Mouse (Mus musculus) left cerebral cortex, adult 8-10 months (tissue): ENCODE results near the gene Wdr59. TPM values are rescaled to one million over a fixed set of nuclear protein-coding genes. Genes with fewer than 3 reads are reported as not detected.
A peak's percentile ranks its signal among the peaks of the same experiment; 100 is the strongest.
"Not testable (repeated sequence)": the region's sequence is repeated elsewhere in the genome, so short reads cannot be mapped to it uniquely, and the experiment has no call there.

Experiments
- DNase-seq, 2 experiments: peaks; one replicate each; pipeline ENCODE4 v3.0.0; 2022; ENCODE audit warnings: low spot score in 2 of 2
- total RNA-seq, 4 experiments: library from RNA; stranded (reverse); gene quantifications; 2 replicates each; pipeline ENCODE4 v1.2.4; 2022

The Wdr59 gene
- total RNA-seq, 4 experiments from 2014 or later, result 19.5 to 21.7 (median 20.3) TPM

DNA sequence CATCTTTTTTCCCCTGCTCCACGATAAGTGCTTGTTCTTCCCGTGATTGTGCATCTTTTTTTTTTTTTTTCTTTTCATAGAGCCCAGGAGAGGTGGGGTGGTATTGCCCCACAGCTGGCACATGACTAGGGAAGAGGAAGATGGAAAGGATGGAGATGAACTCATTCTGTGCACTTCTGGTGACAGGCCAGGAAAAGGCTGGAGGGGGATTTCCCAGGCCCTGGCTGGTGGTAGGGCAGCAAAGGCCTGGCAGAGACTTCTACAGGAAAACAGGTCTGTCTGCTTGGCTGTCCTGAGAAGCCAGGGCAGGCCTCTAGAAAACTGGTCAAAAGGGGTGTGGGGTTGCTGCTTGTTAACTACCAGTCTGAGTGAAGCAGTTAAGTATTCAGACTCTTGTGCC is 16.3 kb upstream of the Wdr59 start:
- DNase-seq, result no peak

DNA sequence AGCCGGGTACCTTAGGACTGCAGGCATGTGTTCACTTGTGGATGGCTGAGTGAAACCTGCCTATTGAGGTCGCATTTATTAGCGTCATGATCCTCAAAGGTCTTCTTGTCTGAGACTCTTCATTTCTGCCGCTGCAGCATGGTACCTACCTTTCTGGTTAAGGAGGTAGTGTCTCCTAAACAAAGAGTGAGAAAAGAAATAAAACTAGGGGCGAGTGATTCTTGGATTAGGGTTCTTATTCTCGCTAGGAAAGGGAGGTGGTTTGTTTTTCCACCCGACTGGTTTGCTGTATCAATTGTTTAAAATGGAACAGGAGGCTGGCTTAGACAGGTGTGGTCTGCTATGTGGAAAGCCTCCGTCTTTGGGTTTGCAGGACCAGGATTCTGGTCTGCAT is 15.9 kb upstream of the Wdr59 start:
- no peak for DNase-seq

DNA sequence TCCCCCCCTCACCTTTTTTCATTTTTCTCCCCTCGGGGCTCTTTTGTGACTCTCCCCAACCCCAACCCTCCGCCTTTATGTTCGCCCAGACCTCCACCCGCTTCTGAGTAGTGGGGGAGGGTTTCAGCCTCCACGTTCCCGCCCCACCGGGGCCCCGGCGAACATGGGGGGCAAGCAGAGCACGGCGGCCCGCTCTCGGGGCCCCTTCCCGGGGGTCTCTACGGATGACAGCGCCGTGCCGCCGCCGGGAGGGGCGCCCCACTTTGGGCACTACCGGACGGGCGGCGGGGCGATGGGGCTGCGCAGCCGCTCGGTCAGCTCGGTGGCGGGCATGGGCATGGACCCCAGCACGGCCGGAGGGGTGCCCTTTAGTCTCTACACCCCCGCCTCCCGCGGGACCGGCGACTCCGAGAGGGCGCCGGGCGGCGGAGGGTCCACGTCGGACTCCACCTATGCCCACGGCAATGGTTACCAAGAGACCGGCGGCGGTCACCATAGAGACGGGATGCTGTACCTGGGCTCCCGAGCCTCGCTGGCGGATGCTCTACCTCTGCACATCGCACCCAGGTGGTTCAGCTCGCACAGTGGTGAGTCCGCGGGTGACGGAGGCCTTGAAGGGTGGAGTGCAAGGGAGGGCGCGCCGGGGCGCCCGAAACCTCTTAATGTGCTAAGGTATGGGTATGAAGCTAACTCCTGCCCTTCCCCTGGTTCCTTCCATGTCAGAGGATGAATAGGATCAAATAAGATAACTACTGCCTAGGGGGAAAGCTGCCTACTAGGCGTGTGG is 15.3 kb upstream of the Wdr59 start:
- DNase-seq, result peak; percentile 52 to 60

DNA sequence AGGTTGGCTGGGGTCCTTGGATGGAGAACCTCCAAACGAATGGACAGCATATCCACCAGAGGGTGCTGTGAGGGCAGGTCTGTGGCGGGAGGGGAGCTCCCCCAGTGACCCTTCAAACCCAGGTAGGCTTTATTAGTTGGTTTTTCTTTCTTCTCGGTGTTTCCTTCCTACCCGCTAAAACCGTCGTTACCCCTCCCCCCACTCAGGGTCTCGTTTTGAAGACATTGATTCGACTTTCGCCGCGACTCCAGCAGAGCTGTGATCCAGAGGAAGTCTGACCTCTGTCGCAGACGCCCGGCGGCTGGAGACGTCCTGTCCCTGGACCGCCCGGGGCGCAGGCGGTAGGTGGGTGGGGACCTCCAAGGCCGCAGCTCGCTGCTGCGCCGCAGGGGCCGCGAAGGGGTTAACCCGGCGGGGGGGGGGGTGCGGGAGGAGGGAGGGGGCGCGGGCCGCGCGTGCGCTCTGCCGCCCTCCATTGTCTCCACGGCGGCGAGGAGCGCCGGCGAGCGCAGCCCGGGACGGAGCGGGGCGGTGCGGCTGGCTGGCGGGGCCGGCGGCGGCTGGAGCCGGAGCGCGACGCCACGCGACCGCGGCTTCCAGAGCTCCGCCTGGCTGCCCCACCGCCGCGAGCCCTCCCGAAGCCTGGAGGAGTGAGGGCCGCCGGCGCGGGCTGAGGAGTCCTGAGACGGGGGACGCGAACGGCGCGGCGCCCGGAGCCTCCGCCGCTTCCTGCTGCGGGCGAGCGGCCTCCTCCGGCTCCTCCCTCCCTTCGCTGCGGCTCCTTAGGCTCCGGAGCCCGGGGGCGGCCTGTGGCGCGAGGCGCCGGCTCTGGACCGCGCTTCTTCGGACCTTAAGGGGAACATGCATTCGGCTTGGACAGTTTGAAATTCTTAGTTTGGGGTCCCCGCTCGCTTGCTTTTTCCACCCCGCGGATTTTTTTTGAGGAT is 14.4 kb upstream of the Wdr59 start, which contains the start of gene Znrf1:
Gene Znrf1, plus strand, starts transcription at position 67 of the 947 bp plus-strand sequence.
- peak; percentile 54 to 56 for DNase-seq

DNA sequence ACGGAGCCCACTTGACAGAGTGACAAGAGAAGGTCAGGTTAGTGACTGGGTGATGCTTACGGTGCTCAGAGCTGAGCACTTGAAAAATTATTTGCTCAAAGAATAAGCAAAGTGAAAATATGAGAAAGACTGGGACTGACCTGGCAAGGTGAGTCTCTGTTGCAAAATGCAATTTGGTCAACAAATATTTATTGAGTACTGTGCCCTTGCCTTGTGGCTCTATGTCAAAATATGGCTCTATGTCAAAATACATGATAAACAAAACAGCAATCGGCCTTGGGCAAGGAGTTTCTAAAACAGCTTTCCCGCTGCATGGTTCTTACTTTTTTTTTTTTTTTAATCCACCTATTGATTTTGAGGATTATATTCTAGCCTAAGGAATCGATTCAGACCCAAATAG is 13.6 kb upstream of the Wdr59 start:
- no peak for DNase-seq

DNA sequence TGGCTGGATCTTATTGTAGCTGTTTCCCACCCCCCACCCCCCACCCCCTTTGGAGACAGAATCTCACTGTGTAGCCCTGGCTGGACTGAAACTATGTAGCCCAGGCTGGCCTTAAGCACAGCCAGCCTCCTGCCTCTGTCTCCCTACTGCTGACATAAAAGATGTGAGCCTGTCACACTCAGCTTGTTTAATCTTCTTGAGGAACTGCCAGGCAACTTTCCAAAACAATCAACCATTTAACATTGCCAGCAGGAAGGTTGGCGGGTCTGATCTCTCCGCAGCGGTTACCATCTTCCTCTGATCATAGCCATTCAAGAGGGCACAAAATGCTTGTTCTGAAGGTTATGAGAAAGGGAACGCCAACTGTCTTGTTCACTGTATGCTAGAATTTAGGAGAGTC is 11.6 kb upstream of the Wdr59 start:
- no peak for DNase-seq

DNA sequence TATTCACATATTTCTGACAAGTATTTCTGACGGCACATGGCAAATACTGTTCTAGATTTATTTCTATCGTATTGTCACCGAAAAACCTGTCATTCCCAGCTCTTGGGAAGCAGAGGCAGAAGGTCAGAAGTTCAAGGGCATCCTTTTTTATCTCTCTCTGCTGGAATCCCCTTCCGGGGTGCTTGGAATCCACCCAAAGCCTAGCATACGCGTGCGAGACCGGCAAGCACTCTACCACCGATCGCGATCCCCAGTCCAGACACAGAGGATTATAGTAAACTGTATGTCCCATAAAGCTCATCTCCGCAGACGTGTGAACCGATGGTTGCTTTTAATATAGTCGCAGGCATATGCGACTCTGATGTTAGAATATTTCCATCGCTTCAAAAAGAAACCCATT is 9.7 kb upstream of the Wdr59 start:
- DNase-seq, result no peak

DNA sequence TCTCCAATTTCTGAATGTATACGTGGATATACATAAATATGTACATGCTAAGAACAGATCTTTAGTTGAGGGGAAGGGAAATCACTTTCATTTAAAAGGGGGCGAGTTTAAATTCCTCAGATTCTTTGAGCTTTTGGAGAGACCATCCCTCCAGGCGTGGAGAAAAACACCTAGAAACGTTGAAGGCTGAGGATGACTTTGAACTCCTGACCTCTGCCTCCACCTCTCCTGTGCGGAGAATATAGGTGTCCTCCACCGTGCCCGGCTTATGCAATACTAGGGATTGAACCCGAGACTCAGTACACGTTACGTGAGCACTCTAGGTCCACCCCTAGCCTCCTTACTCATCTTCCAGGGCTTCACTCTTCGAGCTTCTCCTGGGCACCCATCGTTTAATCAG is 9.3 kb upstream of the Wdr59 start:
- no peak for DNase-seq

DNA sequence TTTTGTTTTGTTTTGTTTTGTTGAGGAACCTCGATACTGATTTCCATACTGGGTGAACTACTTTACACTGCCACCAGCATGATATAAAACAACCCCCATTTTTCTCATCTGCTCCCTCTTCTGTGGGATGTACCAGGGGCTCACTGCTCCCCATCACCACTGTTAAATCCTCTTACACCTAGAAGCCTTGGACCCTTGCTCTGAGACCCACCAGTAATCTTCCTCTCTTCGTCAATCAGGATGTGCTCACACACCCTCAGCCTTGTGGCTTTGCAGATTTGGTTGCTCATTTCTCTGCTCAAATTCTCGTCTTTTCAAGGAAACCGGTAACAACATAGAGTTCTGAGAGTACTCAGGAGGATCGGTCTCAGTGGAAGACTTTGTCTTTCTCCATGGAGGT is 6.2 kb upstream of the Wdr59 start:
- no peak for DNase-seq

DNA sequence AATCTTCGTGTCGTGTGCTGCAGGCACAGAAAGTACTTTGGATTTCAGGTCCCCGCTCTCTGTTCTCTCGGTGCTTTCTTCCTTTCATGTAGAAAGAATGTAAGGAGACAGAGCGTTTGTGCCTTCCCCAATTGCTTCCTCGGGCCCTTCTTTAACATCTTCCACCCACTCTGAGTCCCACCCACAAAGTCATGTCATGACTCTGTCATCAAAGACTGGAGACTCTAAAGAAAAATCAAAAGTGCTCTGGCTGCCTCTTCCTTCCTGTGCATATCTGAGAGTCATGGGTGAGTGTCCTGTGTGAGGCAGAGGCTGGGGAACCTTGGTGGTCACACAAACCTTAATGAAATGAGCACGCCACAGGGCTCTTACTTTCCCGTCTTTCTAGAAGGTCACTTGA is 5.3 kb upstream of the Wdr59 start:
- no peak for DNase-seq

DNA sequence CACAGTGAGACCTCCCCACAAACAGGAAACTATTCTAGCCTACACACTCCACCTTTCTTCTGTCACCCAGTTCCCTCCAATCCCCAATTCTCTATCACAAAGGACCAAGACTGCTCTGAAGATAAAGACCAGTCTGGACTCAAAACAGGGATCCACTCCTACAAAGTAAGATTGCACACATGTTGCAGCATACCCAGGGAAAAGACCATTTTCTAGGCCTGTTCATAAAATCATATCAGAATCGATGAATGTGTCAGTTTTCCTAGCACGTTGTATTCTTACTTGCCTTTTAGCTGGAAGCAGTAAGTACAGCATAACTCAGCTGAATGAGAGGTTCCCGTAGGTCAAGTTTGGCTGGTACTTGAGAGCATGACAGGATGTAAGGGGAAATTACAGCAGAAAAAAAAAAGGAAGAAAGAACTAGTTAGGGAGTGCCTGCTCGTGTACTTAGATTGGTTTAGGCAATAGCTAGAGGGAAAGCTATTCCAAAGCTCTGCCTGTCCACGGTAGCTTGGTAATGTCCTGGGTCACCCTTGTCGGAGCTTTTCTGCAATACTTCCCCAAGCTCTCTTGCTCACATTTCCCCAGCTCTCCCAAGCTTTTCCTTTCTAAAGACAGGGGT is 4.6 kb upstream of the Wdr59 start:
- no peak for DNase-seq

DNA sequence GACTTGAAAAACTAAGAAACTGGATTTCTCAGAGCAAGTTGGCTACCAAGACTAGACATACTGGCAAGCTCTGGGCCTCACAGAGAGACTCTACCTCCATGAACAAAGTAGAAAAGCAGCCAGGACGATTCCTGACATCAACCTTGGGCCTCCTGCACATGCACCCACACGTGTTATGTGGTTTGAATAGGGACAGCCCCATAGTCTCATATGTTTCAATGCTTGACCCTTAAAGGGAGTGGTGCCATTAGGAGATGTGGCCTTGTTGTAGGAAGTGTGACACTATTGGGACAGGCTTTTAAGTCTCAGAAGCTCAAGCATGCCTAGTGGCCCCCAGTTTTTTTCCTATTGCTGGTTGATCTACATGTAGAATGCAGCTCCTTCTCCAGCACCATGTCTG is 4.4 kb downstream of the Wdr59 start:
- no peak for DNase-seq

DNA sequence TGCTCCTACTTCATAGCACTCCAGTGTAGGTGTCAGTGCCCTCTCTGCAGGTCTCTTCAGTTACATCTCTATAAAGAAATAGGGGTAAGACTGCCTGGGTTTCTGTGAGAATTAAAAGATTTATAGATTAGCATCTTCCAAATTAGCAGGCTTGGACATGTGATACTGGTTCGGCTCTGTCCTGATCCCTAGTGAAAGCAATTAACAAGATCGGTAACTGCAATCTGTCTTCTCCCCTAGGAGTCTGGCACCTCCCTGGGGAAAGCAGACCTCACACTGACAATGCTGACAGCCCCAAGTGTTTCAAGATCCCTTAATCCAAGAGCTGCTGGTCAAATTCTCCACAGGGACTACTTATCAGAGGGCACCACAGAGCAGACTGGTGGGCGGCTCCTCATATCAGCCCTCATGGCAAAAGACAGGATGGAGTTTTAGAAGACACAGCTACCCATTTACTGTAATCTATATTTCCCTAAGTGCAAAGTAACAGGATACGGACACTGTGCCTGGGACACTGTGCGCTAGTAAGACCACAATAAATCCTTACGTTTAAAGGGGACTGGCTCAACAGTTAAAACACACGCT is 5.3 kb downstream of the Wdr59 start:
- no peak for DNase-seq

DNA sequence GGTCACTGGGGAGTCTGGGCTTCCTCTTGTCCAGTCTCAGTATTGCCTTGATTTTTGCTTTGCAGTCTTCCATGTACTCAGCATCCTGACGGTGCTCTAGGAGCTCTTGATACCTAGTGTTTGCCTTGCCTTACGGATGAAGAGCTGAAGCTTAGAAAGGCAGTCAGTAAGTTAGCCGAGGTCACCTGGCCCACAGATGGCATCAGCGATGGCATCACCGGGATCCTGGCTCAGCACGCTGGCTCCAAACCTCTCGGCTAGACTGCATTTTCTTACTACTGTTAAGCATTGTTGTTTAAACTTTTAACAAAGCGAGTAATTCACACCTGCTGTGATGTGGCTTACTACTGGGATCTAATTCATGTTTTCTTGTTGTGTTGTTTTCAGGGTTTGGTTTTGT is 8.4 kb downstream of the Wdr59 start:
- no peak for DNase-seq

DNA sequence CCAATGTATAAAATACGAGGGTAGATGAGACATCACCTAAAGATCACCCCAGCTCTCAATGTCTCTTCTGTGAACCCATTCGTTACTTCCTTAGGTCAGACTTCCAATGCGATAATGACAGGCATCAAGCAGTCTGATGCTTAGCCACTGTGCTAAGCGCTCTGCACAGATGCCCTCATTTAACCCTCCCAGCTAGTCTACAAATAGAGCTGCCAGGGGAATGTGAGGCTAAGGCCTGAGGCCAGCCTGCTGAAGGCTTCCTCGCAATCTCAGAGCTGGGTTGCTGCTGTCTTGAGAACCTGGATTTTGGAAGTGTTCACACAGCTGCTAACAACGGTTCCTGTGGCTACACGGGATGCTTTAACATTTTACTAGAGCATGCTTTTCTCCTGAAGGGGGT is 9.0 kb downstream of the Wdr59 start:
- DNase-seq, result no peak

DNA sequence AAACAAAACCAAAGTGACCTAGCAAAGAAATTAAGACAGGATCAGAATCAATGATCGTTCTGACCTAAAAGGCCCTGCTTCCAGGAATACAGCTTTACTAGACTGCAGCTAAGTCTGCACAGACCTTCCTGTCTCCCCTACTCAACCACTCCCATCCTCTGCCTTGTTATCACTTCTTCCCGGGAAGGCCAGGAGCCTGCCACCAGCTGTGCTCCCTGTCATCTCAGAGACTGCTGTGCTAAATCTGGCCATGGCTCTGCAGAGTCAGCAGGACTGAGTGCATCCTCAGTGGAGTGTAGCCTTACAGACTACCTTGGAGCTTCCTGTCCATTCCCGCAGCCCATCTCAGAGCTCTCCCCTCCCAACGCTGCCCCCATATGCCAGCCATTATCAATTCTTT is 11.5 kb downstream of the Wdr59 start:
- DNase-seq, result no peak

DNA sequence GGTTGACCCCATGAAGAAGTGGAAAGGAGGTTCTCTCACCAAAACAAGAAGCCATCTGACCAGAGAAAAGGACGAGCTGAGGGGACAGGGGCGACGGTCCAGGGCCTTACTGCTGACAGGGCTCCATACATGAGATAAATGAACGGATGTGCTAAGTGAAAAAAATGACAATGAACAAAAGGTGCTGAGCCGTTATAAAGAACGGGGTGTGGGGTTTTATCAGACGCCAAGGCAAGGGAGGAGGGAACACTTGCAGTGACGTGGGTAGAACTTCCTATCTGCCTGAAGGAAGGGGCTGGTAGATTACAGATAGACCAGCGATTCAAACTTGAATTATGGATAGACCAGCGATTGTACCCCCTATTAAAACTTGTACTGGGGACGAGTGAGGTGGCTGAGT is 12.6 kb downstream of the Wdr59 start:
- no peak for DNase-seq

DNA sequence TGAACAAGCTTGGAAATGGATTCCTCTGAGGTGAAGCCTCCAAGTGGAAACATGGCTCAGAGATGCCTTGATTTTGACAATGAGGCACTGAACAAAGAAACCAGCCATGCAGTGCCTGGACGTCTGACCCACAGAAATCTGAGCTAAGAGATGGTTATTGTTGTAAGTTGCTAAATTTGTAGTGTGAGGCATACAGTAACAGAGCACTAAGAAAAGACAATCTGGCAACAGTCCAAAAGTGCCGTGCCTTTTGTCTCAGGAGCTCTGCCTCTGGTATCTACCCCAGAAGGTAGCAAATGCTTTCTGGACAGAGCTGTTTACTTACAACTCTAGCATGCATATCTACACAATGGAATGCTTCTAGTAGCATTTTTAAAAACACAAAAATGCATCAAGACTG is 13.3 kb downstream of the Wdr59 start:
- no peak for DNase-seq

DNA sequence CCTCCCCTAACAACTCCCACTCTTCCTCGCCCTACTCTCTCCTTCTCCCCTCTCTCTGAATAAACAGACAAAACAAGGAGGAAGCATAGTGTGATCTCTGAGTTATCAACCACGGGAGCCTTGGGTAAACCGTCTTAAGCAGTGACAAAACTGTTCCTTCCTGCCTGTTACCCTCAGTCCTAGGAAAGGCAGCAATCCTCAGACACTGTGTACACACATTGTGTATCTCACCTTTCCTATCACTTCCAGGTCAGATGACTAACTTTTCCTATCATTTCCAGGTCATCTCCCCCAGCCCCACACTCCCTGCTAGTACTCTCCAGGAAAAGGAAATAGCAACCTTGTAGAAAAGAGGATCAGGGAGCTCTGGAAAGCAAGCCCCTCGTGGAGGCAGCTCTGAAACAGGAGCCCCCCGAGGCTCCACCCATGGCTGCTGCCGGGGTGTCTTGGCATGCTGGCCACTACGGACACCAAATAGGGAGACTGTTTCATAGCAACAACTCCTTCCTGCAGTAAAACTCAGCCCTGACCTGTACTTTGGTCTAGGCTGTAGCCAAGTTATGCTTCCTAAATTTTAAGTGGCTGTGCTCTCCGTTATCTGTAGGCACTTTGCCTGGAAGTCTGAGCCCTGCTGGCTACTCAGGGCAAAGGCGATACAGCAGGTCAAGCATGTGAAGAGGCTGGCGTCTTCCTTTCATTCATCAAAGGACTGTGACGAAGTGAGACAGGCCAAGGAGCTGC is 20.0 kb downstream of the Wdr59 start:
- no peak for DNase-seq

DNA sequence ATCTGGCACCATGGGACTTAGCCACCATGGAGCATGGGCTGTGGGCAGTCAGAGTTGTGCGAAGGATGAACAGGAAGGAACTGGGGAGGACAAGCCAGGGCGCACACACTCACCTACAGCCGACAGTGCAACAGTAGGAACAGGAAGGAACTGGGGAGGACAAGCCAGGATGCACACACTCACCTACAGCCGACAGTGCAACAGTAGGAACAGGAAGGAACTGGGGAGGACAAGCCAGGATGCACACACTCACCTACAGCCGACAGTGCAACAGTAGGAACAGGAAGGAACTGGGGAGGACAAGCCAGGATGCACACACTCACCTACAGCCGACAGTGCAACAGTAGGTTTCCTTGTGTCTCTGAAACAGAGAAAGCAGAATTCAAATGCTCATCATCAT is 23.6 kb downstream of the Wdr59 start:
- DNase-seq, result not testable (repeated sequence)

DNA sequence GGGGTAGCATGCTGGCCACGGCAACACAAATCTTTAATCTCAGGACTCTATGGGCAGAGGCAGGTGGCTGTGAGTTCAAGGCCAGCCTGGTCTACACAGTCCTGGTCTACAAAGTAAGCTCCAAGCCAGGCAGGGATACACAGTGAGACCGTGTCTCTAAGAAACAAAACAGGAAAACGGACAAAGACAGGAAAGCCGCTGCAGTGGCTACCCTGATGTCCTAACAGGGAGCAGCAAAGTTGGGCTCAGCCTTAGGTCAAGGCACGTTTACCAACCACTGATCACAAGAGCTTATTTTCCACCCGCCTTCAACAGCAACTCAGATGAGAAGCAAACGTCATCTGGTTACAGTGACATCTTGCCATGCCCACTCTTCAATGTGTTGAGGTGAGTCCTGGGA is 25.6 kb downstream of the Wdr59 start:
- no peak for DNase-seq
